Mouse (Mus musculus) splenic B cell, adult 2 months (primary cell): ENCODE measurements around the gene Klc4.

Experiments used
- DNase-seq: peaks from one replicate; pipeline ENCODE4 v3.0.0-alpha.2; 2011; ENCODE audit warnings: low read depth, low spot score
- H3K27me3 ChIP-seq: 2 replicates; pipeline ENCODE4 v1.6.1; 2012; ENCODE audit warnings: mild to moderate bottlenecking, low read length, moderate library complexity, mixed read lengths; ENCODE audit not compliant: control insufficient read depth, poor library complexity, insufficient read depth, severe bottlenecking
- H3K36me3 ChIP-seq: 2 replicates; pipeline ENCODE4 v1.6.1; 2012; ENCODE audit warnings: mild to moderate bottlenecking, low read length, moderate library complexity, mixed read lengths; ENCODE audit not compliant: control insufficient read depth, poor library complexity, insufficient read depth, severe bottlenecking

Klc4 gene

GRCm38 (mm10) chr17:46619683-46620357 lies 26.0 kb downstream of the Klc4 start:
- Histone ChIP-seq H3K36me3 (no peaks in the 10 kb centered on the region), H3K27me3 (no peaks in the 10 kb centered on the region)
- DNase-seq: no peak

- H3K36me3 ChIP-seq: no peaks in the 10 kb centered on the region
- no peaks in the 10 kb centered on the region for H3K27me3 ChIP-seq
- no peak for DNase-seq
Measured at GRCm38 (mm10) chr17:46618769-46619682, 26.8 kb downstream of the Klc4 start.

- Histone ChIP-seq H3K27me3 (no peaks in the 10 kb centered on the region), H3K36me3 (no peaks in the 10 kb centered on the region)
- no peak for DNase-seq
Measured at GRCm38 (mm10) chr17:46618394-46618768, 27.4 kb downstream of the Klc4 start.

GRCm38 (mm10) chr17:46617799-46618198 lies 28.0 kb downstream of the Klc4 start:
- DNase-seq: no peak
- H3K36me3 ChIP-seq: no peaks in the 10 kb centered on the region

GRCm38 (mm10) chr17:46613229-46613628 lies 32.6 kb downstream of the Klc4 start:
- Histone ChIP-seq H3K36me3 (no peaks in the 10 kb centered on the region), H3K27me3 (no peaks in the 10 kb centered on the region)

More at GRCm38 (mm10) chr17:46617799-46618198, 28.0 kb downstream of the Klc4 start:
- H3K27me3 ChIP-seq: no peaks in the 10 kb centered on the region

GRCm38 (mm10) chr17:46612820-46613219 lies 33.0 kb downstream of the Klc4 start:
- DNase-seq: no peak

More at GRCm38 (mm10) chr17:46613229-46613628, 32.6 kb downstream of the Klc4 start:
- no peak for DNase-seq

GRCm38 (mm10) chr17:46612189-46612588 lies 33.6 kb downstream of the Klc4 start:
- Histone ChIP-seq H3K36me3 (no peaks in the 10 kb centered on the region), H3K27me3 (no peaks in the 10 kb centered on the region)
- no peak for DNase-seq

More at GRCm38 (mm10) chr17:46612820-46613219, 33.0 kb downstream of the Klc4 start:
- Histone ChIP-seq H3K36me3 (no peaks in the 10 kb centered on the region), H3K27me3 (no peaks in the 10 kb centered on the region)

GRCm38 (mm10) chr17:46611316-46611715 lies 34.5 kb downstream of the Klc4 start:
- H3K36me3 ChIP-seq: no peaks in the 10 kb centered on the region
- no peaks in the 10 kb centered on the region for H3K27me3 ChIP-seq
- DNase-seq: no peak

GRCm38 (mm10) chr17:46609721-46610514 lies 35.9 kb downstream of the Klc4 start:
- H3K36me3 ChIP-seq: no peaks in the 10 kb centered on the region
- H3K27me3 ChIP-seq: no peaks in the 10 kb centered on the region
- DNase-seq: no peak

GRCm38 (mm10) chr17:46605987-46606386 lies 39.8 kb downstream of the Klc4 start:
- no peaks in the 10 kb centered on the region for H3K36me3 ChIP-seq
- DNase-seq: no peak
- H3K27me3 ChIP-seq: no peaks in the 10 kb centered on the region

- no peak for DNase-seq
- Histone ChIP-seq H3K36me3 (no peaks in the 10 kb centered on the region), H3K27me3 (no peaks in the 10 kb centered on the region)
Measured at GRCm38 (mm10) chr17:46605126-46605525, 40.7 kb downstream of the Klc4 start.

GRCm38 (mm10) chr17:46603229-46603628 lies 42.6 kb downstream of the Klc4 start:
- Histone ChIP-seq H3K27me3 (no peaks in the 10 kb centered on the region), H3K36me3 (no peaks in the 10 kb centered on the region)
- DNase-seq: no peak

- no peaks in the 10 kb centered on the region for H3K27me3 ChIP-seq
- DNase-seq: no peak
- H3K36me3 ChIP-seq: no peaks in the 10 kb centered on the region
Measured at GRCm38 (mm10) chr17:46602212-46602611, 43.6 kb downstream of the Klc4 start.

- Histone ChIP-seq H3K27me3 (no peaks in the 10 kb centered on the region), H3K36me3 (no peaks in the 10 kb centered on the region)
- DNase-seq: peak; percentile 7
Measured at GRCm38 (mm10) chr17:46600569-46600968, 45.3 kb downstream of the Klc4 start.
